Mouse (Mus musculus) midbrain, embryonic 11.5 days (tissue): ENCODE measurements at regions not wholly inside any gene's neighbourhood (a gene's known extent, or its start where the extent isn't known, plus 50 kb on each side); places are given as distances from the start of the nearest gene placed in this dataset.

Experiments
- ATAC-seq: fragments of 200-750 bp; cut with Nextera tagmentation; 2 replicates; pipeline ENCODE4 v1.8.0; 2017; ENCODE audit warnings: moderate TSS enrichment, moderate library complexity; ENCODE audit not compliant: low FRiP score
- DNase-seq: peaks from one replicate; pipeline ENCODE4 v3.0.0; 2015; ENCODE audit warnings: low spot score; ENCODE audit errors: missing footprints
- H3K27ac ChIP-seq: fragments of 300-500 bp; sonication (generic); 2 replicates; pipeline ENCODE4 v1.5.1; 2014; ENCODE audit warnings: low read depth, low read length
- H3K27me3 ChIP-seq: fragments of 300-500 bp; sonication (generic); 2 replicates; pipeline ENCODE4 v1.6.1; 2014; ENCODE audit warnings: mild to moderate bottlenecking, low read length, moderate library complexity, mixed read lengths; ENCODE audit not compliant: control insufficient read depth, insufficient read depth
- H3K36me3 ChIP-seq: fragments of 300-500 bp; sonication (generic); 2 replicates; pipeline ENCODE4 v1.6.1; 2014; ENCODE audit warnings: mild to moderate bottlenecking, low read length, moderate library complexity, mixed read lengths; ENCODE audit not compliant: control insufficient read depth, insufficient read depth
- H3K4me1 ChIP-seq: fragments of 300-500 bp; sonication (generic); 2 replicates; pipeline ENCODE4 v1.6.1; 2014; ENCODE audit warnings: low read length; ENCODE audit not compliant: control insufficient read depth, insufficient read depth
- H3K4me2 ChIP-seq: fragments of 300-500 bp; sonication (generic); 2 replicates; pipeline ENCODE4 v1.6.1; 2014; ENCODE audit warnings: mild to moderate bottlenecking, moderate library complexity
- H3K4me3 ChIP-seq: fragments of 300-500 bp; sonication (generic); 2 replicates; pipeline ENCODE4 v1.5.1; 2014; ENCODE audit warnings: low read depth, low read length
- H3K9ac ChIP-seq: fragments of 300-500 bp; sonication (generic); 2 replicates; pipeline ENCODE4 v1.6.1; 2014; ENCODE audit warnings: low read length
- H3K9me3 ChIP-seq: fragments of 300-500 bp; sonication (generic); 2 replicates; pipeline ENCODE4 v1.6.1; 2016; ENCODE audit warnings: low read length; ENCODE audit not compliant: control insufficient read depth
- WGBS: fragments of 180-500 bp; shearing (Covaris S2); extraction: QIAGEN DNeasy Blood & Tissue Kit; methylation state at CpG from one replicate; pipeline ENCODE4 v1.1.7; 2014; 5-methylcytosine and 5-hydroxymethylcytosine counted together

DNA sequence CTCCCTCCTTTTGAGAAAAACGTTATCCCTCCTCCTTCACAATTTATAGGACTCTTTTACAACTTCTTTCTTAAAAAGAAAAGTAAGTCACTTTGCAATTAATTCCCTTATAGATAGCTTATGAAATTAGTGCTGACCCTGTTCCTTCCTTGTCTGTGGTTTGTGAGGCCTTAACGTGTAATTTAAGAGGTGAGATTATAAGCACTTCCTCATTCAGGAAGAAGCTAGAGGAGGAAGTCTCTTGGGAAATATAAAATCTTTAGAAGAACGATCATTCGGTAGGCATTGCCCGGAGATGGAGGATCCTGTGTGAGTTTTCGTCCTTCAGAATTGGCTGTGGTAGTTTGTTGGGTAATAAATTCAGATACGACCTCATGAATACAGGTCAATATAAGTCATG lies 98.0 kb downstream of the Mbl2 start:
- Histone ChIP-seq H3K4me2 (no peak overlapping the region), H3K27ac (no peak overlapping the region), H3K9me3 (no peaks in the 10 kb centered on the region), H3K4me1 (no peaks in the 10 kb centered on the region), H3K4me3 (no peak overlapping the region), H3K27me3 (no peaks in the 10 kb centered on the region), H3K9ac (no peak overlapping the region), H3K36me3 (no peaks in the 10 kb centered on the region)
- DNase-seq, result no peak
- 92% methylated on average over 7 of the region's 7 CpGs for WGBS
- no peak for ATAC-seq

DNA sequence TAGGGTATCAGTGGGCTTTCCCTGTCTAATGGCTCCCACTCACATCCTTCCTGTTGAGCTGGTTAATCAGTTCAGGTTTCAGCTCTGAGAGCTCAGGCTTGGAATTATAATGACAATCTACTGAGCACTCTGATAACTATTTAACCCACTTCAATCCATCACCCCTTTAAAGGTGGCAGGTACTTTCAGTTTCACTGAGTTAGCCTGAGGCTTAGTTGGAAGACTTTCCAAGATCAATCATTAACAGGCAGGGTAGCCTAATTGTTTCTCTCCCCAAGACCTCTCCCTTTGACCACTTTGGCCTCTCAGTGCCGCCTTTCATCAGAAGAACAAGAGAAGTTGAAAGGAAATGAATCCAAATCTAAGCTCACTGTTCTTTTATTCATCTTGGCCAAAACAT lies 99.1 kb downstream of the Mbl2 start:
- no peak overlapping the region for H3K4me2 ChIP-seq
- H3K9ac ChIP-seq, result no peak overlapping the region
- ATAC-seq, result no peak
- DNase-seq, result no peak
- no peaks in the 10 kb centered on the region for H3K4me1 ChIP-seq
- H3K27ac ChIP-seq, result no peak overlapping the region
- WGBS, result 50% methylated on average over 1 of the region's 1 CpGs
- no peaks in the 10 kb centered on the region for H3K36me3 ChIP-seq
- H3K27me3 ChIP-seq, result no peaks in the 10 kb centered on the region
- H3K9me3 ChIP-seq, result no peaks in the 10 kb centered on the region
- H3K4me3 ChIP-seq, result no peak overlapping the region

- H3K27ac ChIP-seq, result no peak overlapping the region
- H3K36me3 ChIP-seq, result no peaks in the 10 kb centered on the region
- H3K9ac ChIP-seq, result no peak overlapping the region
- H3K4me2 ChIP-seq, result no peak overlapping the region
- ATAC-seq (no peak), DNase-seq (peak; percentile 70)
- no peaks in the 10 kb centered on the region for H3K27me3 ChIP-seq
- H3K4me1 ChIP-seq, result no peaks in the 10 kb centered on the region
- no peaks in the 10 kb centered on the region for H3K9me3 ChIP-seq
- WGBS, result 86% methylated on average over 5 of the region's 5 CpGs
- no peak overlapping the region for H3K4me3 ChIP-seq
Measured at GRCm38 (mm10) chr19:30344401-30344800, 111.7 kb downstream of the Mbl2 start.

DNA sequence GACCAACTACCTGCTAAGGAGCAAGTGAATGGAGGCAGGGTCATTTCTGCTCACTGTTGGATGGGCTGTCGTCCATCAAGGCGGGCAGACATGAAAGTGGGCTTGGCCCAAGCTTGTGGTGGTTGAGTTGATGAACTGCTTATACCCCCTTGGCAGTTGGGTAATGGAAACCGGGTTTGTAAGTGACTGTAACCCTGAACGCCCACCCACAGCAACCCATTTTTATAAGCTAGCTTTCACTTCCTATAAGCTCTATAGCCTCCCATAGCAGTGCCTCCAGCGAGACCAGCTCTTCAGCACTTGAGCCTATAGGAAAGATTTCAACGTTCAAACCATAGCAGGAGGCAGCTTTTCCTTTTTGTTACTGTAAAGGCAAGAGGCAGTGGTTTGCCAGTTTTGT lies 116.2 kb downstream of the Mbl2 start:
- no peaks in the 10 kb centered on the region for H3K36me3 ChIP-seq
- WGBS, result 87% methylated on average over 6 of the region's 6 CpGs
- no peak overlapping the region for H3K4me3 ChIP-seq

GRCm38 (mm10) chr19:30354981-30355380 lies 122.2 kb downstream of the Mbl2 start:
- no peak overlapping the region for H3K4me3 ChIP-seq
- DNase-seq (no peak), ATAC-seq (no peak)
- H3K27me3 ChIP-seq, result no peaks in the 10 kb centered on the region
- no peaks in the 10 kb centered on the region for H3K36me3 ChIP-seq
- H3K9ac ChIP-seq, result no peak overlapping the region
- H3K9me3 ChIP-seq, result no peaks in the 10 kb centered on the region
- H3K4me2 ChIP-seq, result no peak overlapping the region
- WGBS, result 36% methylated on average over 4 of the region's 4 CpGs
- H3K27ac ChIP-seq, result no peak overlapping the region
- H3K4me1 ChIP-seq, result no peaks in the 10 kb centered on the region

More for the DNA sequence above, 116.2 kb downstream of the Mbl2 start:
- DNase-seq, result no peak
- Histone ChIP-seq H3K27ac (no peak overlapping the region), H3K9me3 (no peaks in the 10 kb centered on the region), H3K27me3 (no peaks in the 10 kb centered on the region), H3K4me1 (no peaks in the 10 kb centered on the region), H3K9ac (no peak overlapping the region), H3K4me2 (no peak overlapping the region)
- ATAC-seq, result no peak

- 74% methylated on average over 6 of the region's 6 CpGs for WGBS
- DNase-seq, result no peak
Measured at GRCm38 (mm10) chr19:30358961-30359360, 126.2 kb downstream of the Mbl2 start.

DNA sequence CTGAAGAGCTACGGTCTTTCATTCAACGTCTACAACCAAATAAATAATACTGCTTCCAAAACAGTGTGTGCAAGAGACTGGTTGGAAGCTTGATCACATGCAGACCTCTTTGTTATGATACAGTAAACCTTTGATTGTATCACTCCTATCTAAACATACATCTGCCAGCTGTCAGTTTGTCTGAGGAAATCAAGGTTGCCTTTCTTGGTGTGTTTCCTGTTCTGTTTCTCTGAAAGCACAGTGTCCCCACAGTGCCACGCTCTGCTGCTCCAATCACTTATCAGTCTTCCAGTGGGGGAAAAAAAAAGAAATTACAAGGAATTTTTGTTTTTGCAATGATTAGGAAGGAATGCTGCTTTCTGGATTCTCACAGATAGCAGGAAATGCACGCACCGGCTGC lies 139.2 kb downstream of the Mbl2 start:
- Histone ChIP-seq H3K27ac (no peak overlapping the region), H3K9me3 (no peaks in the 10 kb centered on the region), H3K36me3 (no peaks in the 10 kb centered on the region), H3K4me1 (no peaks in the 10 kb centered on the region), H3K27me3 (no peaks in the 10 kb centered on the region), H3K4me3 (no peak overlapping the region), H3K9ac (no peak overlapping the region), H3K4me2 (no peak overlapping the region)
- no peak for ATAC-seq
- no peak for DNase-seq
- 76% methylated on average over 5 of the region's 5 CpGs for WGBS

More at GRCm38 (mm10) chr19:30358961-30359360, 126.2 kb downstream of the Mbl2 start:
- H3K9me3 ChIP-seq, result no peaks in the 10 kb centered on the region
- H3K9ac ChIP-seq, result no peak overlapping the region
- H3K36me3 ChIP-seq, result no peaks in the 10 kb centered on the region
- H3K27me3 ChIP-seq, result no peaks in the 10 kb centered on the region
- H3K4me3 ChIP-seq, result no peak overlapping the region
- no peaks in the 10 kb centered on the region for H3K4me1 ChIP-seq
- ATAC-seq, result no peak
- no peak overlapping the region for H3K4me2 ChIP-seq
- H3K27ac ChIP-seq, result no peak overlapping the region

- Histone ChIP-seq H3K4me1 (no peaks in the 10 kb centered on the region), H3K4me2 (no peak overlapping the region), H3K9ac (no peak overlapping the region), H3K4me3 (no peak overlapping the region), H3K27me3 (no peaks in the 10 kb centered on the region), H3K27ac (no peak overlapping the region), H3K9me3 (no peaks in the 10 kb centered on the region), H3K36me3 (no peaks in the 10 kb centered on the region)
- DNase-seq (no peak), ATAC-seq (no peak)
- 80% methylated on average over 6 of the region's 6 CpGs for WGBS
Measured at GRCm38 (mm10) chr19:30379767-30380166, 147.0 kb downstream of the Mbl2 start.

DNA sequence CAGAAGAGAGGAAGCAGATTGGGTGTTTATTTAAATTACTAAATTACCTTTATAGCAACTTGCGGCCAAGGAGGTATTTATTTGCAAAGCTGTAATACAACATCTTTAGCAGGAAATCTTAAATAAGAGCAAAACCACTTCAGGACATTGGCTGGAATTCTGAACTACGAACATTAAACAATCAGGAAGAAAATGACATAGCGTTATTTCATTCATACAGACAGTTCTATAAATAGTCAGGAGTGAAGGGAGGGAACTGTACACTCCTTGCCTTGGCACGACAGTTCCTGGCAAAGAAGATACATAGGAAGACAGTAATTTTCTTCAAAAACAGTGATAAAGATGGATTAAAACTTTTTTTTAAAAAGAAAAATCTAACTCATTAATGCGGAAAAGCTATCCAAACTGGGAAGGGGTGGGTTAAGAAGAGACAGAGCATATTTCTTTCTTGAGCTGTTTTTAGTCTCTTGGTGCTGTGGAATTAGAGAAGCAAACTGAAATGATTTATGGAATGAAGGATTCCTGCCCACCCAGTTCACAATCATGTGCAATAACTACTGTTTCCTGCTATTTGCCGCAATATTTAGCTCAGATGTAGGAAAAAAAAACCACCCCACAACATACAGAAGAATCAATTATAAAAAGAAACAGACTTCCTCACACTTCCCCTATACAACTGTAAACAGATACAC lies 147.9 kb downstream of the Mbl2 start:
- Histone ChIP-seq H3K4me1 (no peaks in the 10 kb centered on the region), H3K9ac (no peak overlapping the region), H3K27me3 (no peaks in the 10 kb centered on the region), H3K4me3 (no peak overlapping the region), H3K9me3 (no peaks in the 10 kb centered on the region), H3K36me3 (no peaks in the 10 kb centered on the region), H3K4me2 (no peak overlapping the region), H3K27ac (no peak overlapping the region)
- DNase-seq, result no peak
- WGBS, result 82% methylated on average over 6 of the region's 6 CpGs
- ATAC-seq, result no peak
